Mouse (Mus musculus) frontal cortex, postnatal 10 days (tissue): ENCODE results near the gene Mbtps2.

Source experiments
- DNase-seq, 2 experiments: peaks; one replicate each; pipeline ENCODE4 v3.0.0; 2022; ENCODE audit warnings: low spot score in 2 of 2, mixed read lengths in 1 of 2

The Mbtps2 gene

DNA sequence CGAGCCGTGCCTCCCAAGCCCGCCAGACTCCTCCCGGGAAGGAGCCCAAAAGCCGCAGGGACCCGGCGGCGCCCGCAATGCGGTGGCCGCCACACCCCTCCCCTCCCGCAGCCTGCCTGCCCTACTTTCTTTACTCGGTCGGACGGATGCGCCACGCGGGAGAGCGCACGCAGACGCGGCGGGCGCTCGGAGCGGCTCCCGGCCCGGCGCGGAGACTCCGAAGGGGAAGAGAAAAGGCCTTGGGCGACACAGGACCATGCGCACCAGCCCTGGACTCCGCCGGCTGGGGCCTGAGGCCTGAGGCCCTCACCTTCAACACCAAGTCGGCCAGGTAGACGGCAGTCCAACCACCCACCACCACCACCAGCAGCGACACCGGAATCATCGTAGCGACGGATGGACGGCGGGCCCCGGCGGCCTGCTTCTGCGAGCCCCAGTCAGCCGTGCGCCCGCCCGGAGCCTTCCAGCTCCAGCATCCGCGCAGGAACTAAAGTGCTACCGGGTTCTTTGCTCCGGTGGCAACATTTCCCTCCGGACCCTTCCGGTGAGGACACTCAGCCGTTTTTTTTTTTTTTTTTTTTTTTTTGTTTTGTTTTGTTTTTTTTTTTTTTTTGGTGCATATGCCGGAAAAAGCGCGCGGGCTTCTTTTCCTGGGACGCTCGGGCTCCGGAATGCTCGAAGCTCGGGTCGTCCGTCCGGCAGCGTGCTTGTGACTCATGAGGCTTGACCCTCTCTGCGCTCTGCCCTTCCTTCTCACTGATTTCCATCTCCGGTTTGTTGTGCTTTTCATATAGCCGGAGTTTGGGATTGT is at the start of gene Mbtps2:
Mbtps2 (minus strand) TSS at position 530 of the 811 bp plus-strand sequence.
- peak; percentile 31 to 56 for DNase-seq

DNA sequence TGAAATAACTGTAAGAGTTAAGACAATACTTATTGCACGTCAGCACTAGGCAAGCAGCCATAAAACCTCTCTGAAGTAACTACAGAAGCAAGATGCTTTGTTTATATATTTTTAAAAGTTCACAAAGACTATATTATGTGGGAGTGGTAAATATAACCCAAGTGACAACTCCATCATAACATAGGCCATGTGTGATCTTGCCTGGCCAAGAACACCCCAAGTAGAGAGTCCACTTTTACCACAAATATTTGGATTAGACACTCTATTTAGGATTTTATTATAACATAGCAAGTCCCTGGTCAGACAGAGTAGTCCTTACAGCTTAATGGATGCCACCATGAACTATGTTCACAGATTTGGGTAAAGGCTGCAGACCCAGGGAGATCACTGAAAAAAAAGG is 47.9 kb upstream of the Mbtps2 start:
- no peak for DNase-seq

GRCm38 (mm10) chrX:157644700-157645099 is 46.2 kb upstream of the Mbtps2 start:
- no peak for DNase-seq

DNA sequence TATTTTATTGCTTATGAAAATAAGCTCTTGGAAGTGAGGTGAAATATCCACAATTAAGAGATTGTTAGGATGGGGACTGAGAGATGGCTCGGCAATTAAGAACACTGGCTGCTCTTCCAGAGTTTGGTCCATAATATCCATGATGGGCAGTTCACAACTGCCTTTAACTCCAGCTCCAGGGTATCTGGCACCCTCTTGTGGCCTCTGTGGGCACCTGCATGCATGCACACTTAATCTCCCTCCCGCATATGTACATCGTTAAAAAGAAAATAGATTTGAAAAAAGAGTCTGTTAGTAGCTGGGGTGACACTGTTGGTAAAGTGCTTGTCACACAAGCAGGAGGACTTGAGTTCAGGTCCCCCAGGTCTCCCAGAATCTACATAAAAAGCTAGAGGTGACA is 45.8 kb upstream of the Mbtps2 start:
- DNase-seq: peak in 1 of 2 experiments; percentile 23

GRCm38 (mm10) chrX:157642856-157643255 is 44.3 kb upstream of the Mbtps2 start:
- DNase-seq: no peak

DNA sequence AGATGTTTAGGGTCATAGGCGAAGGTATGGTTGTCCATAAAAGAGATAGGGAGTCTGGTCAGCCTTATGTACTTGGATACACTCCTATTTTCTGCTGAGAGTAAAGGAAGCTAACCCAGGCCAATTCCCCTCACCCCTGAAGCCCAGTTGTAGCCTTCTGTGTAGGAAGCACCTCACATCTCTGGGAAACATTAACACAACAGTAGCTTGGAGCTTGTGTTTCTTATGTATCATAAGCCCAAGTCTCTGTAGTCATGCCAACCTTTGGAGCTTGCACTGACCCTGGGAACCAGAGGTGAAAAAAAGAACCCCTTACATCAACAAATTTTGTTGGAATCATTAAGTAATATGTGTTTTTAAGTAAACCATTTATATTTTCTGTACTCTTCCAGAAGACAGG is 38.7 kb upstream of the Mbtps2 start:
- DNase-seq: no peak

GRCm38 (mm10) chrX:157633676-157634414 is 35.3 kb upstream of the Mbtps2 start:
- no peak for DNase-seq

- DNase-seq: no peak
Observed at GRCm38 (mm10) chrX:157630341-157630740, 31.8 kb upstream of the Mbtps2 start.

GRCm38 (mm10) chrX:157612894-157613293 is 14.4 kb upstream of the Mbtps2 start:
- no peak for DNase-seq

DNA sequence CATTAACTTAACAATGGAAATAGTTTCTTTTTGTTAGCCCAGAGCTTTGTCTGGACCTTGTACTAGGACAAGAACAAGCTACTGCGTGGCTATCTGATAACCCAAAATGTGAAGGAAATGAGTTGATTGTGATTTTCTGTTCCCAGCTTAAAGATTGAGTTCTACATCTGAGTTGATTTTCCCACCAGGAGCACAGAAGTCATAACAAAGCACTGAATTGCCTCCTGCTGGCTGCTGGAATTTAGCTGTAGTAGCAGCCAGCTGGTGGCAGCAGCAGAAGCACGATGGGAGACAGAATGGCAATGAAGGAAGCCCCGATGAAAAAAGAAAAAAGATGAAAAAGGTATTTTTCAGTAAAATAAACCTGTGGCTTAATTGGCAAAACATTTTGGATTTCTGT is 2.9 kb upstream of the Mbtps2 start:
- peak in 1 of 2 experiments; percentile 16 for DNase-seq

DNA sequence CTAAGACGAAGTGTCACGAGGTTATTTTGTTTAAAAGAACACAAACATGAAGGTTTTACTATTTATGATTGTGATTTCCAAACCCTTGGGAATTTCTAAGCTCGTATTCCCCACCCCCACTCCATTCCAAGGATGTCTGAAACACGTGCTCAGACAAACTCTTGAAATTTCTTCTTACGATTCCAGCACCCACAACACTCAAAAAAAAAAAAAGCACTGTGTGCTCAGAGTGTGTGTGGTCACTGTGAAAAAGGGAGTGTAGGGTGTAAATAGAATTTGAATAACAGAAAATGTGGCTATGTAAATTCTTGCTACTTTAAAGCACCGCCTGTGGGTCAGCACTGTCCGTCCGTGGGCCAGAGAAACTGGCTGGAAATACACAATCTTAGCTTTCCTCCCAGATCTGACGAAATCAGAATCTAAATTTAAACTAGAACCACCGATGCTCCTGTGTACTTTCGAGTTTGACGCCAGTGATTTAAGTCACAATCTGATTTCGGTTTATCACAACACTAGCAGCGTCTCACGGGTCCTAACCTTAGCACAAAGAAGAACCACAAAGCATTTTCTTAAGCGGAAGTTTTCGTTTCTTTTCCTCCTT is 830 bp downstream of the Mbtps2 start:
- no peak for DNase-seq

- DNase-seq: no peak
Observed at GRCm38 (mm10) chrX:157596802-157597201, 1.7 kb downstream of the Mbtps2 start.

GRCm38 (mm10) chrX:157595927-157596326 is 2.6 kb downstream of the Mbtps2 start:
- no peak for DNase-seq

DNA sequence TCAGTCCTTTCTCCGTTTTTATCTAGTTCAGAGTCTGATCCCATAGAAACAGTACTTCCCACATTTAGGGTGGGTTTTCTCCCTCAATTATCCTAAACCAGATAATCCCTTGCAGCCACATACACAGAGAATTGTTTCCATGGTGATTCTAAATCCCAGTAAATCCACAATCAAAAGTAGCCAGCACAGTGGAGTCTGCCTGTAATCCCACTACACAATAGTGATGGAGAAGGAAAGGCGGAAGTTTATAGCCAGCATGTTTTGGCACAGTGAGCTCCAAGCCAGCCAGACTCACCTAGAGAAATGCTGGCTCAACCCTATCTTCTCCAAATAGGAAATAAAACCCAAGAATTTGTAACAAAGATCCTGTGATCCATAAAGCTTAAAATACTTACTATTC is 3.9 kb downstream of the Mbtps2 start:
- no peak for DNase-seq

GRCm38 (mm10) chrX:157587001-157587400 is 11.5 kb downstream of the Mbtps2 start:
- DNase-seq: no peak

- no peak for DNase-seq
Observed at GRCm38 (mm10) chrX:157586397-157586796, 12.1 kb downstream of the Mbtps2 start.

DNA sequence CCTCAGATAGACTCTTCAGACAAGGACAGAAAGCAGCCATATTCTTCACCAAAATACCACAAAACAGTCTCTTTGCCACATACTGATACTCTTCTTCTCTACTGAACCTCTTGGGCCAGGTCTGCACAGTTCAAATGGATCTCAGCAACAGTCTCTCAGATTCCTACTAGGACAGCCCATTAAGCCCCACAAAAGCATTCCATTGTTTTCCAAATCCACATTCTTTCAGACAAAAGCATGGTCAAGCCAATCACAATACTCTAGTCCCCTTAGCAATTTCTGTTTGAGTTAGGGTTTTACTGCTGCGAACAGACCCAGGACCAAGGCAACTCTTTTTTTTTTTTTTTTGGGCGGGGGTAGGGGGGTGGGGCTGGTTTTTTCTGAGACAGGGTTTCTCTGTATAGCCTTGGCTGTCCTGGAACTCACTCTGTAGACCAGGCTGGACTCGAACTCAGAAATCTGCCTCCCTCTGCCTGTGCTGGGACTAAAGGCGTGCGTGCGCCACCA is 19.4 kb downstream of the Mbtps2 start:
- no peak for DNase-seq

DNA sequence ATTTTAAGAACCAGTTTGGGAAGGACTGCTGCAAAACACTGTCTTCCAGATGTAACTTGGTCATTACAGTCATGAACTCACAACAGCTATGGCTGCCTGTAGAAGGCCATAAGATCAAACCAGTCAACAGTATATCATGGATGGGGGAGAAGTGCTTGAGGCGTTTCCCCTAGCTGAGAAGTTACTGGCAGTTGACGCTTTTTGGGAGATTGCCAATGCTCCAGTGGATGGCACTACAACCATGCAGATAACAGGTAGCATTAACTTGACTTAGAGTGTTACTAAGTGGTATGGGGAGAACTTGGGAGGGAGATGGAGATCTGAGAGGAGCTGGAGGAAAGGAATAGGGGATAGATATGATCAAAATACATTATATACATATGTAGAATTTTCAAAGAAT is 23.8 kb downstream of the Mbtps2 start:
- DNase-seq: no peak

DNA sequence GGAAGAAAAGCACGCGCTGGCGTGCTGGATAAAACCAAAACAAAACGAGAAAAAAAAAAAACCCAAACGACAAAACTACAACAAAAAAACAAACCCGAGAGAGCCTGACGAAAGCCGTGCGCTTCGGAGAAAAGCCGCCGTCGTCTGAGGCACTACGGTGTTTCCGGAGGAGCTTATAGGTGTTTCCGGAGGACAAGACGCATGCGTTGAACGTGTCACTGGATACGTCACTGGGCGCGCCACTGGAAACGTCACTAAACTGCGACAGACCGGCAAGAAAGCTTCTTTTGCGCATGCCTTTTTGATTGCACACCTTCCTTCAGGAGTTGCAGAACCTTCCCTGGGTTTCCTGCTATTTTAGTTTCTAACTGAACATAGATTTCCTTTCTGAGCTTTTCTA is 29.7 kb downstream of the Mbtps2 start, which contains the start of gene Yy2:
Yy2 (minus strand) TSS at position 146 of the 400 bp plus-strand sequence.
- no peak for DNase-seq

DNA sequence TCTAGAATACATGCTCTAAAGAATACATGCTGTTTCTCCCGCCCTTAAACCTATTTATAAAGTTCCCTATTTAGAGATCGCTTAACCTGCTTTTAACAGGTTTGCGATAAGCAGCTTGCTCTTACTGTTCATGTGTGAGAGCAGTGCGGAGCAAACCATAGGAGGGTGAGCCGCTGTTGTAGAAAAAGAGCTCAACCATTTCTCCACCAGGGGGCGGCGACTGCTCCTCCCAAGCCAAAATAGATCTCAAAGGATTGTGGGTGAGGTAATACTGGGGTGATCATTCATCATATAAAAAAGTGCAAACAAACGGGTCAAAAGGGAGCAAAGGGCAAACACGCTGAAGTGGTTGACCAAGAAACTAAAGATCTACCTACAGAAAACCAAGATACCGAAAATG is 34.7 kb downstream of the Mbtps2 start:
- no peak for DNase-seq

- DNase-seq: no peak
Observed at GRCm38 (mm10) chrX:157547082-157547481, 51.4 kb downstream of the Mbtps2 start.

DNA sequence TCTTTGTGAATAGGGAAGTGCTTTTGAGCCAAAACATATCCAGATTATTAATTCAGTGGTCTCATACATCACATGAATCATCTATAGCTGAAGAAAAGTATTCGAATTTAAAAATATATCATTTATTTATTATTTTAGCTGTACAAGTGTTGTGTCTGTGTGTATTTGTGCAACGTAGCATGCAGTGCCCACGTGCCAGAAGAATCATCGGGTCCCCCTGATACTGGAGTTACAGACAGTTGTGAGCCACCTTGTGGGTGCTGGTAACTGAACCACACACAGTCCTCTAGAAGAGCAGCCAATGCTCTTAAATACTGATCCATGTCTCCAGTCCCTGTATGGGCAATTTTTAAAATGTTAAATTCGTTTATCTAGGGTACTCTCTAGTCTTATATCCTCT is 92.1 kb downstream of the Mbtps2 start:
- DNase-seq: no peak
